Comparison of ENCODE assay signal across 33 mouse cellular contexts in genomic region chr12:71123286-71123685, GRCm38 (mm10). TPM values are rescaled to one million over a fixed set of nuclear protein-coding genes. Genes with fewer than 3 reads are reported as not detected.
A peak's percentile ranks its signal among the peaks of the same experiment; 100 is the strongest.
DNase-seq lines count a peak whose midpoint lies in the region; ATAC-seq lines count a peak whose summit lies in the region.
"Had no signal": no experiment of that assay in that cellular context is flagged by ENCODE, and none has a peak within 500 bp of the region (broad histone marks: within the 10 kb centered on the region; RNA-seq: fewer than 3 reads in every experiment).

No protein-coding gene starts in this region.

- DNase-seq in brain, adult 2 months (ENCODE audit: low read depth, low spot score) = peak; percentile 96
- peak; percentile 85 for DNase-seq in cerebellum, adult 8-10 months
- DNase-seq in cerebellum, postnatal 25 days = peak; percentile 93 to 95
- DNase-seq in kidney, postnatal 10 days = no peak
- DNase-seq in kidney, postnatal 36 days = no peak
- no peak for DNase-seq in embryonic facial prominence, embryonic 10.5 days (ENCODE audit: low spot score)
- DNase-seq: adrenal gland, postnatal 36 days; embryo, embryonic 11 days; forebrain, postnatal 0 days; heart, adult 2 months; heart, postnatal 4 days; kidney, adult 11 months; kidney, postnatal 25 days; liver; lung, embryonic 14.5 days; lung, postnatal 14 days; midbrain, embryonic 14.5 days; right cerebral cortex, postnatal 4 days; thymus, adult 18-20 months; thymus, postnatal 25 days had no signal

- peak; percentile 87 for ATAC-seq in cerebellum, adult (ENCODE audit: insufficient number of reproducible peaks, low FRiP score, low TSS enrichment)
- ATAC-seq: CD4-positive, CD25-positive, alpha-beta regulatory T cell, adult 4 months; forebrain, postnatal 0 days; inflammation-experienced regulatory T-cells, adult 6 months had no signal

- H3K9me3 ChIP-seq in embryonic facial prominence, embryonic 10.5 days = no peaks in the 10 kb centered on the region
- H3K9me3 ChIP-seq: embryonic facial prominence, embryonic 13.5 days; forebrain, embryonic 12.5 days; heart, embryonic 12.5 days had no signal

- H3K4me3 ChIP-seq in embryonic facial prominence, embryonic 10.5 days = no peak overlapping the region
- H3K4me3 ChIP-seq: embryonic facial prominence, embryonic 13.5 days; forebrain, embryonic 12.5 days; heart, adult 2 months; heart, embryonic 12.5 days had no signal

- 90% methylated on average over 9 of the region's 9 CpGs for WGBS in embryonic facial prominence, embryonic 10.5 days

- H3K27me3 ChIP-seq in embryonic facial prominence, embryonic 10.5 days (replicated peaks; ENCODE audit: low read depth, poor library complexity, severe bottlenecking) = no peaks in the 10 kb centered on the region
- H3K27me3 ChIP-seq: embryonic facial prominence, embryonic 13.5 days; forebrain, embryonic 12.5 days; heart, embryonic 12.5 days had no signal

- H3K36me3 ChIP-seq in embryonic facial prominence, embryonic 10.5 days (replicated peaks) = peaks cover 59% of the 10 kb centered on the region

- H3K4me1 ChIP-seq in embryonic facial prominence, embryonic 10.5 days = no peaks in the 10 kb centered on the region
- H3K4me1 ChIP-seq: embryonic facial prominence, embryonic 13.5 days; forebrain, embryonic 12.5 days; heart, embryonic 12.5 days had no signal

- H3K27ac ChIP-seq in embryonic facial prominence, embryonic 10.5 days (replicated peaks) = no peak overlapping the region
- H3K27ac ChIP-seq: embryonic facial prominence, embryonic 13.5 days; forebrain, embryonic 12.5 days; heart, adult 2 months; hindbrain, embryonic 14.5 days; liver, embryonic 14.5 days; stomach, postnatal 0 days had no signal

RNA-seq across cellular contexts. Expression of gene Tomm20l, which starts 12.1 kb away (rescaled TPM):
- 0.40 TPM in 1 of 2 replicates, not detected in the other for polyA plus RNA-seq in embryonic facial prominence, embryonic 10.5 days (2016; fragmentation: Nextera tagmentation; extraction: Ambion mirVana)
- polyA plus RNA-seq: CD4-positive, CD25-positive, alpha-beta regulatory T cell, adult 4 months; embryonic facial prominence, embryonic 13.5 days; forebrain, embryonic 12.5 days; forebrain, postnatal 0 days; heart, adult 2 months; heart, embryonic 12.5 days; heart, postnatal 0 days; hindbrain, embryonic 14.5 days; inflammation-experienced regulatory T-cells, adult 6 months; kidney, embryonic 14.5 days; liver, embryonic 14.5 days; lung, embryonic 14.5 days; midbrain, embryonic 14.5 days; neural tube, embryonic 11.5 days; spleen, adult 2 months; stomach, postnatal 0 days had no signal

RNA-seq across cellular contexts. Expression of gene Timm9, which starts 13.2 kb away (rescaled TPM):
- polyA plus RNA-seq in embryonic facial prominence, embryonic 10.5 days (2016; fragmentation: Nextera tagmentation; extraction: Ambion mirVana) = 80.5 and 82.4 TPM in 2 replicates

RNA-seq across cellular contexts. Expression of gene 2700049A03Rik, which starts 13.4 kb away (rescaled TPM):
- 19.4 and 21.1 TPM in 2 replicates for polyA plus RNA-seq in embryonic facial prominence, embryonic 10.5 days (2016; fragmentation: Nextera tagmentation; extraction: Ambion mirVana)

Comparison
In these comparisons a context has a peak if more than half of its experiments do, and no peak if none do; other contexts are left out.
1. DNase-seq: peak in brain, adult 2 months (single experiment), cerebellum, adult 8-10 months (single experiment) and cerebellum, postnatal 25 days (2 of 2); none in kidney, postnatal 10 days (single experiment), kidney, postnatal 36 days (0 of 2) and embryonic facial prominence, embryonic 10.5 days (single experiment).